In genomic region chr6:83728488-83728887, GRCm38 (mm10) we compare ENCODE assay signal across 10 mouse cellular contexts. TPM values are rescaled to one million over a fixed set of nuclear protein-coding genes. Genes with fewer than 3 reads are reported as not detected.
DNase-seq lines count a peak whose midpoint lies in the region; ATAC-seq and TF ChIP-seq lines count a peak whose summit lies in the region.
"Had no signal": no experiment of that assay in that cellular context is flagged by ENCODE, and none has a peak within 500 bp of the region (broad histone marks: within the 10 kb centered on the region; RNA-seq: fewer than 3 reads in every experiment).

No protein-coding gene starts in this region.

- no peak overlapping the region for H3K4me3 ChIP-seq in heart, adult 2 months
- no peak overlapping the region for H3K4me3 ChIP-seq in neural tube, embryonic 15.5 days (replicated peaks)

- 87% methylated on average over 3 of the region's 3 CpGs for WGBS in heart, adult 2 months
- WGBS in neural tube, embryonic 15.5 days: 90% methylated on average over 3 of the region's 3 CpGs

- no peak overlapping the region for H3K4me2 ChIP-seq in neural tube, embryonic 15.5 days

- DNase-seq in heart, adult 2 months: no peak
- no peak for DNase-seq in heart, adult 18-20 months
- DNase-seq in neural tube, embryonic 10.5 days (ENCODE audit: extremely low spot score, low spot score): peak; percentile 46
- peak; percentile 17 for DNase-seq in c-Kit-positive CD71-positive TER-119-negative erythroid progenitor cells, embryonic 14.5 days (ENCODE audit: low read depth)
- DNase-seq in testis, postnatal 14 days (ENCODE audit: low spot score): peak; percentile 50
- no peak for DNase-seq in left cerebral cortex, adult 8-10 months (ENCODE audit: low spot score in 2 of 2)
- no peak for DNase-seq in frontal cortex, adult 2 months (ENCODE audit: extremely low spot score in 1 of 2, low spot score in 1 of 2)

- no peak overlapping the region for H3K27ac ChIP-seq in heart, adult 2 months
- H3K27ac ChIP-seq in neural tube, embryonic 15.5 days (replicated peaks): no peak overlapping the region

- H3K27me3 ChIP-seq in heart, adult 2 months (ENCODE audit: control insufficient read depth, insufficient read depth, low read length): no peaks in the 10 kb centered on the region
- peaks cover 27% of the 10 kb centered on the region for H3K27me3 ChIP-seq in neural tube, embryonic 15.5 days (replicated peaks)

- intact Hi-C loops in heart, adult 2 months (cut with DNase I): no loop called here

- H3K79me2 ChIP-seq in heart, adult 2 months (replicated peaks; ENCODE audit: control insufficient read depth, insufficient read depth, low read length): no peaks in the 10 kb centered on the region

- TF ChIP-seq CTCF in heart, adult 2 months (IDR thresholded peaks at IDR 0.05): peak; percentile 66

- TF ChIP-seq EP300 in heart, adult 2 months (IDR thresholded peaks at IDR 0.05; ENCODE audit: insufficient read depth, low read depth, low read length): no peak

- no peak overlapping the region for H3K9ac ChIP-seq in heart, adult 2 months (ENCODE audit: low read depth, low read length)
- H3K9ac ChIP-seq in neural tube, embryonic 15.5 days (replicated peaks): no peak overlapping the region

- no peak for ATAC-seq in neural tube, embryonic 15.5 days (ENCODE audit: low FRiP score)

- no peaks in the 10 kb centered on the region for H3K4me1 ChIP-seq in heart, adult 2 months (ENCODE audit: control insufficient read depth, insufficient read depth, low read length)
- H3K4me1 ChIP-seq in neural tube, embryonic 15.5 days: no peaks in the 10 kb centered on the region

- H3K9me3 ChIP-seq in neural tube, embryonic 15.5 days (replicated peaks): no peaks in the 10 kb centered on the region

- no peak for TF ChIP-seq POLR2A in heart, adult 2 months (IDR thresholded peaks at IDR 0.05; ENCODE audit: insufficient read depth, low read depth, low read length)

- no peaks in the 10 kb centered on the region for H3K36me3 ChIP-seq in heart, adult 2 months (ENCODE audit: control insufficient read depth, insufficient read depth, low read length)
- no peaks in the 10 kb centered on the region for H3K36me3 ChIP-seq in neural tube, embryonic 15.5 days

RNA-seq across cellular contexts. Expression of gene Atp6v1b1, which starts 14.3 kb away (rescaled TPM):
- not detected for total RNA-seq in heart, adult 2 months (2021)
- polyA plus RNA-seq in heart, adult 2 months (2012; rRNA removed): 1.4 TPM in 1 of 2 replicates, not detected in the other
- under 1 TPM in 1 of 2 experiments, not detected in 1; 0.77 TPM for total RNA-seq in heart, adult 18-20 months (2021)
- polyA plus RNA-seq in neural tube, embryonic 15.5 days (2015; fragmentation: Nextera tagmentation; extraction: Ambion mirVana): not detected in 2 replicates
- total RNA-seq in left cerebral cortex, adult 8-10 months (2022): not detected
- 0.06 and 0.11 TPM in 2 replicates for polyA plus RNA-seq in frontal cortex, adult 2 months (2012; rRNA removed)
- polyA plus RNA-seq: neural tube, embryonic 11.5 days had no signal

RNA-seq across cellular contexts. Expression of gene Vax2, which starts 17.4 kb away (rescaled TPM):
- not detected for total RNA-seq in heart, adult 2 months (2021)
- not detected in 2 replicates for polyA plus RNA-seq in heart, adult 2 months (2012; rRNA removed)
- not detected for total RNA-seq in heart, adult 18-20 months (2021)
- not detected in 2 replicates for polyA plus RNA-seq in neural tube, embryonic 15.5 days (2015; fragmentation: Nextera tagmentation; extraction: Ambion mirVana)
- not detected for total RNA-seq in left cerebral cortex, adult 8-10 months (2022)
- not detected in 2 replicates for polyA plus RNA-seq in frontal cortex, adult 2 months (2012; rRNA removed)
- total RNA-seq: layer of hippocampus, postnatal 14 days had no signal
- polyA plus RNA-seq: neural tube, embryonic 11.5 days had no signal

RNA-seq across cellular contexts. Expression of gene Ankrd53, which starts 34.0 kb away (rescaled TPM):
- total RNA-seq in heart, adult 2 months (2021): not detected
- polyA plus RNA-seq in heart, adult 2 months (2012; rRNA removed): 0.12 TPM in 1 of 2 replicates, not detected in the other
- total RNA-seq in heart, adult 18-20 months (2021): not detected
- 0.19 TPM in 1 of 2 replicates, not detected in the other for polyA plus RNA-seq in neural tube, embryonic 15.5 days (2015; fragmentation: Nextera tagmentation; extraction: Ambion mirVana)
- not detected for total RNA-seq in left cerebral cortex, adult 8-10 months (2022)
- polyA plus RNA-seq in frontal cortex, adult 2 months (2012; rRNA removed): not detected in 2 replicates
- total RNA-seq: layer of hippocampus, postnatal 14 days had no signal
- polyA plus RNA-seq: neural tube, embryonic 11.5 days had no signal

RNA-seq across cellular contexts. Expression of gene Tex261, which starts 47.1 kb away (rescaled TPM):
- total RNA-seq in heart, adult 2 months (2021): 100 to 1,000 TPM in 1 of 2 experiments, 10 to 100 TPM in 1; 90.6 to 102 TPM
- polyA plus RNA-seq in heart, adult 2 months (2012; rRNA removed): 126 and 156 TPM in 2 replicates
- total RNA-seq in heart, adult 18-20 months (2021): 100 to 1,000 TPM in 1 of 2 experiments, 10 to 100 TPM in 1; 82.1 to 106 TPM
- 72.3 and 73.2 TPM in 2 replicates for polyA plus RNA-seq in neural tube, embryonic 15.5 days (2015; fragmentation: Nextera tagmentation; extraction: Ambion mirVana)
- total RNA-seq in left cerebral cortex, adult 8-10 months (2022): 10 to 100 TPM; 38.3 to 49.8 (median 44.3) TPM
- polyA plus RNA-seq in frontal cortex, adult 2 months (2012; rRNA removed): 38.0 and 41.4 TPM in 2 replicates

RNA-seq across cellular contexts. Expression of gene Cd207, which starts 50.8 kb away (rescaled TPM):
- total RNA-seq in heart, adult 2 months (2021): 1 to 10 TPM in 1 of 2 experiments, under 1 TPM in 1; 0.86 to 1.1 TPM
- 1.6 and 4.2 TPM in 2 replicates for polyA plus RNA-seq in heart, adult 2 months (2012; rRNA removed)
- total RNA-seq in heart, adult 18-20 months (2021): 1 to 10 TPM in 1 of 2 experiments, under 1 TPM in 1; 0.98 to 1.0 TPM
- polyA plus RNA-seq in neural tube, embryonic 15.5 days (2015; fragmentation: Nextera tagmentation; extraction: Ambion mirVana): not detected in 2 replicates
- under 1 TPM in 1 of 4 experiments, not detected in 3; 0.21 TPM for total RNA-seq in left cerebral cortex, adult 8-10 months (2022)
- 0.06 TPM in 1 of 2 replicates, not detected in the other for polyA plus RNA-seq in frontal cortex, adult 2 months (2012; rRNA removed)
- total RNA-seq: layer of hippocampus, postnatal 14 days had no signal
- polyA plus RNA-seq: neural tube, embryonic 11.5 days had no signal

Comparison
In these comparisons a context has a peak if more than half of its experiments do, and no peak if none do; other contexts are left out.
1. DNase-seq: peak in neural tube, embryonic 10.5 days (single experiment), c-Kit-positive CD71-positive TER-119-negative erythroid progenitor cells, embryonic 14.5 days (single experiment) and testis, postnatal 14 days (single experiment); none in heart, adult 2 months (0 of 2), heart, adult 18-20 months (0 of 2), left cerebral cortex, adult 8-10 months (0 of 2) and frontal cortex, adult 2 months (0 of 2).